Mouse (Mus musculus): ENCODE results near the gene Rgs19. TPM values are rescaled to one million over a fixed set of nuclear protein-coding genes. Genes with fewer than 3 reads are reported as not detected.

The Rgs19 gene
- polyA plus RNA-seq, 1 experiment from 2014 or later, result 81.1 TPM

DNA sequence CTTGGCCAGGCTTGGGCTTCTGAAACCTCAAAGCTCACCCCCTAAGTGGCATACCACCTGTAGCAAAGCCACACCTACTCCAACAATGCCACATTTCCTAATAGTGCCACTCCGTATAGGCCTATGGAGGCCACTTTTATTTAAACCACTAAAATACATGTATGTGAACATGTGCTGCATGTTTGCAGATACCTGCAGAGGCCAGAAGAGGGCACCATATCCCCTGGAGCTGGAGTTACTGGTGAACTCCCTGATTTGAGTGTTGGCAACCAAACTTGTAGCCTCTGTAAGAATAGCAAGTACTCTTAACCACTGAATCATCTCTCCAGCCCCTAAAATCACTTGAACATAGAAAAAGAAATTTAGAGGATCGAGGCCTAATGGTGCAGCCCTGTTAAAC lies 49.4 kb downstream of the Rgs19 start:
- H3K4me3 ChIP-seq, result no peak overlapping the region
- H3K27me3 ChIP-seq (ENCODE audit: low read depth, poor library complexity, severe bottlenecking), result no peaks in the 10 kb centered on the region
- peaks cover 96% of the 10 kb centered on the region for H3K36me3 ChIP-seq
- no peak overlapping the region for H3K27ac ChIP-seq (replicated peaks)
- H3K4me1 ChIP-seq, result no peaks in the 10 kb centered on the region
- peak; percentile 40 for DNase-seq (ENCODE audit: low spot score)
- WGBS, result 87% methylated on average over 2 of the region's 2 CpGs
- H3K9me3 ChIP-seq (replicated peaks), result no peaks in the 10 kb centered on the region

Other genes starting within 250 kb of the Rgs19 start
- gene Zbtb46, start 234.6 kb downstream of the Rgs19 start, polyA plus RNA-seq (2016; fragmentation: Nextera tagmentation; extraction: Ambion mirVana), result 16.8 and 19.0 TPM in 2 replicates
- 0.07 TPM in 1 of 2 replicates, not detected in the other for gene Abhd16b, start 200.8 kb downstream of the Rgs19 start, polyA plus RNA-seq (2016; fragmentation: Nextera tagmentation; extraction: Ambion mirVana)
- 164 and 167 TPM in 2 replicates for gene Tpd52l2, start 196.8 kb downstream of the Rgs19 start, polyA plus RNA-seq (2016; fragmentation: Nextera tagmentation; extraction: Ambion mirVana)
- gene Dnajc5, start 173.5 kb downstream of the Rgs19 start, polyA plus RNA-seq (2016; fragmentation: Nextera tagmentation; extraction: Ambion mirVana), result 95.6 and 110 TPM in 2 replicates
- gene Uckl1, start 109.1 kb downstream of the Rgs19 start, polyA plus RNA-seq (2016; fragmentation: Nextera tagmentation; extraction: Ambion mirVana), result 49.8 and 59.3 TPM in 2 replicates
- 82.0 and 85.4 TPM in 2 replicates for gene Prpf6, start 102.1 kb downstream of the Rgs19 start, polyA plus RNA-seq (2016; fragmentation: Nextera tagmentation; extraction: Ambion mirVana)
- gene Zfp512b, start 101.2 kb downstream of the Rgs19 start, polyA plus RNA-seq (2016; fragmentation: Nextera tagmentation; extraction: Ambion mirVana), result 34.6 and 48.0 TPM in 2 replicates
- gene Samd10, start 94.8 kb downstream of the Rgs19 start, polyA plus RNA-seq (2016; fragmentation: Nextera tagmentation; extraction: Ambion mirVana), result 36.4 and 56.1 TPM in 2 replicates
- gene Gm29797, start 36.9 kb downstream of the Rgs19 start, polyA plus RNA-seq (2016; fragmentation: Nextera tagmentation; extraction: Ambion mirVana), result 0.19 and 0.32 TPM in 2 replicates
- 17.6 and 18.8 TPM in 2 replicates for gene Sox18, start 22.3 kb downstream of the Rgs19 start, polyA plus RNA-seq (2016; fragmentation: Nextera tagmentation; extraction: Ambion mirVana)
- 14.5 and 18.0 TPM in 2 replicates for gene Tcea2, start 13.7 kb downstream of the Rgs19 start, polyA plus RNA-seq (2016; fragmentation: Nextera tagmentation; extraction: Ambion mirVana)
- not detected in 2 replicates for gene Lkaaear1, start 4.5 kb upstream of the Rgs19 start, polyA plus RNA-seq (2016; fragmentation: Nextera tagmentation; extraction: Ambion mirVana)
- gene Oprl1, start 21.0 kb upstream of the Rgs19 start, polyA plus RNA-seq (2016; fragmentation: Nextera tagmentation; extraction: Ambion mirVana), result 6.4 and 14.5 TPM in 2 replicates
- 14.3 and 33.2 TPM in 2 replicates for gene Myt1, start 69.4 kb upstream of the Rgs19 start, polyA plus RNA-seq (2016; fragmentation: Nextera tagmentation; extraction: Ambion mirVana)
- 24.8 and 29.7 TPM in 2 replicates for gene Pcmtd2, start 143.9 kb upstream of the Rgs19 start, polyA plus RNA-seq (2016; fragmentation: Nextera tagmentation; extraction: Ambion mirVana)
- 106 TPM in 2 replicates for gene Polr3k, start 170.4 kb upstream of the Rgs19 start, polyA plus RNA-seq (2016; fragmentation: Nextera tagmentation; extraction: Ambion mirVana)

Data from midbrain, embryonic 10.5 days (tissue).